Mouse (Mus musculus) heart, embryonic 14.5 days (tissue): ENCODE results near the gene Runx3. TPM values are rescaled to one million over a fixed set of nuclear protein-coding genes. Genes with fewer than 3 reads are reported as not detected.
"Not testable (repeated sequence)": the region's sequence is repeated elsewhere in the genome, so short reads cannot be mapped to it uniquely, and the experiment has no call there.

Experiments
- ATAC-seq: fragments of 200-750 bp; cut with Nextera tagmentation; 2 replicates; pipeline ENCODE4 v1.8.0; 2017; ENCODE audit warnings: low read depth, moderate TSS enrichment; ENCODE audit not compliant: insufficient number of reproducible peaks, insufficient read depth, low FRiP score
- H3K27ac ChIP-seq, 2 experiments: fragments of 200-500 bp in 1 of 2; fragments of 300-500 bp in 1 of 2; sonication (generic) in 1 of 2; replicated peaks in 1 of 2; 2 replicates each; pipeline ENCODE4 v1.5.1; 2012 to 2014; ENCODE audit warnings: low read depth in 2 of 2, low read length in 2 of 2, control low read depth in 1 of 2, mild to moderate bottlenecking in 1 of 2, mixed read lengths in 1 of 2; ENCODE audit not compliant: control insufficient read depth in 1 of 2, insufficient read depth in 1 of 2
- H3K27me3 ChIP-seq: fragments of 300-500 bp; sonication (generic); 2 replicates; pipeline ENCODE4 v1.6.1; 2014; ENCODE audit warnings: mild to moderate bottlenecking, low read length, control low read depth; ENCODE audit not compliant: control insufficient read depth, insufficient read depth
- H3K36me3 ChIP-seq: fragments of 300-500 bp; sonication (generic); 2 replicates; pipeline ENCODE4 v1.6.1; 2014; ENCODE audit warnings: mild to moderate bottlenecking, control low read depth, low read length, mixed read lengths; ENCODE audit not compliant: control insufficient read depth, insufficient read depth
- H3K4me1 ChIP-seq, 2 experiments: fragments of 200-500 bp in 1 of 2; fragments of 300-500 bp in 1 of 2; sonication (generic) in 1 of 2; 2 replicates each; pipeline ENCODE4 v1.6.1; 2012 to 2014; ENCODE audit warnings: low read length in 2 of 2, control low read depth in 1 of 2, mixed read lengths in 1 of 2; ENCODE audit not compliant: control insufficient read depth in 2 of 2, insufficient read depth in 2 of 2
- H3K4me2 ChIP-seq: fragments of 300-500 bp; sonication (generic); 2 replicates; pipeline ENCODE4 v1.6.1; 2014; ENCODE audit warnings: mild to moderate bottlenecking, low read length
- H3K4me3 ChIP-seq, 2 experiments: fragments of 200-500 bp in 1 of 2; fragments of 300-500 bp in 1 of 2; sonication (generic) in 1 of 2; 2 replicates each; pipeline ENCODE4 v1.5.1; 2012 to 2014; ENCODE audit warnings: low read length in 2 of 2, mild to moderate bottlenecking in 2 of 2, control low read depth in 1 of 2, low read depth in 1 of 2, moderate library complexity in 1 of 2; ENCODE audit not compliant: control insufficient read depth in 1 of 2, insufficient read depth in 1 of 2
- H3K9ac ChIP-seq: fragments of 300-500 bp; sonication (generic); 2 replicates; pipeline ENCODE4 v1.6.1; 2014; ENCODE audit warnings: mild to moderate bottlenecking, low read length
- H3K9me3 ChIP-seq: fragments of 300-500 bp; sonication (generic); 2 replicates; pipeline ENCODE4 v1.6.1; 2016; ENCODE audit warnings: low read length, control low read depth; ENCODE audit not compliant: control insufficient read depth
- WGBS: fragments of 180-500 bp; shearing (Covaris S2); extraction: QIAGEN DNeasy Blood & Tissue Kit; methylation state at CpG from one replicate; pipeline ENCODE4 v1.1.7; 2014; 5-methylcytosine and 5-hydroxymethylcytosine counted together
- polyA plus RNA-seq: library from polyadenylated mRNA; unstranded; fragments of >200 nt; fragmentation: Nextera tagmentation; extraction: Ambion mirVana; gene quantifications from 2 replicates; pipeline ENCODE4 v1.2.1, GENCODE M21; 2014

Runx3 gene
- polyA plus RNA-seq, 1 experiment from 2014 or later: 0.09 TPM

GRCm38 (mm10) chr4:135177568-135177967, 57.1 kb downstream of the Runx3 start:
- Histone ChIP-seq H3K4me2 (no peak overlapping the region), H3K27me3 (peaks cover 55% of the 10 kb centered on the region), H3K9ac (no peak overlapping the region), H3K36me3 (no peaks in the 10 kb centered on the region), H3K4me1 (peaks cover 3 to 13% of the 10 kb centered on the region in 2 experiments; a peak in 3 of 4 replicates), H3K9me3 (no peaks in the 10 kb centered on the region), H3K4me3 (no peak overlapping the region), H3K27ac (no peak overlapping the region)
- ATAC-seq: no peak

DNA sequence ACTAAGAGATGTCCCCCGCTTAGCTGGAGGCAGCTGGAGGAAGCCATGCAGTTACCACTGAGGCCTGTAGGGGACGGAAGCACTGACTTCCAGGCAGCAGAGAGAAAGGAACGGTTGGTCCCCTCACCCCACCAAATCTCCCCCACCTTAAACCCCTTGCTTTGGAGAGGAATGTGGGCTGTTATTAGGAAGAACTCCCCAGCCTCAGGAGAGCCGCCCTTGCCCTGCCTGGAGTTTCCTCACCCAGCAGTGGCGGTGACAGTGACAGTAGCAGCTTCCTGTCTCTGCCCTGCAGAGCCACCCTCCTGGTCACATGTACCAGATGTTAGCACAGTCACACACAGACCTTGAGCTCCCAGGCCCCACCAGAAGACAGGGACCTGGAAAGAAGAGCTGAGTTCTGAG, 58.6 kb downstream of the Runx3 start:
- H3K27ac ChIP-seq: no peak overlapping the region
- 29% methylated on average over 5 of the region's 5 CpGs for WGBS
- no peak overlapping the region for H3K9ac ChIP-seq
- H3K27me3 ChIP-seq: peaks cover 44% of the 10 kb centered on the region
- ATAC-seq: no peak
- H3K36me3 ChIP-seq: no peaks in the 10 kb centered on the region
- H3K4me2 ChIP-seq: no peak overlapping the region
- H3K4me3 ChIP-seq: no peak overlapping the region
- no peaks in the 10 kb centered on the region for H3K9me3 ChIP-seq
- peaks cover 3 to 13% of the 10 kb centered on the region in 2 experiments; a peak in 3 of 4 replicates for H3K4me1 ChIP-seq

DNA sequence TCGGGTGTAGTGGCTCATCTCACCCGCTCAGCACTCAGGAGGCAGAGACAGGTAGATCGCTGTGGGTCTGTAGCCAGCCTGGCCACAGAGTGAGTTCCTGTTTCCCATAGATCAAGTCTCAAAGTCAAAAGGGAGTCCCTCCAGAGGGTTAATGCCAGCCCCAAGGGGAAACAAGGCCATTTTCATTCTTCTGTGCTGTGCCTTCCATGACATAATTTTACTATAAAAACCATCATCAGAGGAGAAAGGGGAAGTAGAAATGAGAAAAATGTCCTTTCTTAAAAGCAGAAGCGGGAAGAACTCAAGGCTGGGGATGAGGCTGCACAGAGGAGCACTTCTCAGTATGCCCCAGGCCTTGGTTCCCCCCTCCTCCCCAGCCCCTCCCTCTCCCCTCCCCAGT, 61.4 kb downstream of the Runx3 start:
- WGBS: 82% methylated on average over 4 of the region's 4 CpGs
- Histone ChIP-seq H3K4me3 (no peak overlapping the region), H3K4me1 (peaks cover 0 to 2% of the 10 kb centered on the region in 2 experiments; a peak in 3 of 4 replicates), H3K36me3 (no peaks in the 10 kb centered on the region), H3K4me2 (no peak overlapping the region), H3K9me3 (no peaks in the 10 kb centered on the region), H3K27me3 (peaks cover 21% of the 10 kb centered on the region), H3K27ac (no peak overlapping the region), H3K9ac (no peak overlapping the region)
- no peak for ATAC-seq

- not testable (repeated sequence) for H3K4me2 ChIP-seq, H3K27me3 ChIP-seq, H3K9me3 ChIP-seq, H3K4me3 ChIP-seq, ATAC-seq, H3K36me3 ChIP-seq, H3K4me1 ChIP-seq, H3K27ac ChIP-seq, H3K9ac ChIP-seq
- WGBS: 99% methylated on average over 6 of the region's 13 CpGs
Observed at GRCm38 (mm10) chr4:135184277-135184676, 63.8 kb downstream of the Runx3 start.

DNA sequence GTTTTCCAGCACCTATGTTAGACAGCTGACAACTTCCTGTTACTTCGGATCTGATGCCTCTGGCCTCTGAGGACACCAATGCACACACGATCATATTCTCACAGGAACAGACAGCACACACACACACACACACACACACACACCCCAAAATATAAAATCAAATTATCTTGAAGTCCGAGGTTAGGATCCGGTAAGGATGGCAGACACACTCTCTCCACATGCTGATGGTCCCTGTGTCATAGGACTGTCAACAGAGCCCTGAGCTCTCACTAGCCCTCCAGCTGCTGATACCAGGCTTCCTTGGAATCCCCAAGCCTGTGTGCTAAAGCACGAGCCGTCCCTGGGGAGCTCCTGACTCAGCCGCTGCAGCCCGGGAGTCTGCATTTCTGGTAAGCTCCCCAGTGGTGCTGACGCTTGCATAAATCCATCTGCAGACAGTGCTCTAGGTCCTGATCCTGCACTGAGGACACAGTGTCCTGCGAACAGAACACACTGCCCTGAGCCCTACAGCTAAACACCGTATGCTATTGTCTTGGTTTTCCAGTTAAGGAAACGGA, 69.1 kb downstream of the Runx3 start:
- WGBS: 71% methylated on average over 12 of the region's 12 CpGs

GRCm38 (mm10) chr4:135190364-135190763, 69.9 kb downstream of the Runx3 start:
- H3K9ac ChIP-seq: no peak overlapping the region
- no peaks in the 10 kb centered on the region for H3K27me3 ChIP-seq
- H3K9me3 ChIP-seq: peaks cover 6% of the 10 kb centered on the region; the same call in 1 of the 2 replicates
- 93% methylated on average over 1 of the region's 1 CpGs for WGBS
- H3K27ac ChIP-seq: no peak overlapping the region
- no peak for ATAC-seq
- H3K4me3 ChIP-seq: no peak overlapping the region
- no peaks in the 10 kb centered on the region for H3K4me1 ChIP-seq
- H3K36me3 ChIP-seq: no peaks in the 10 kb centered on the region
- no peak overlapping the region for H3K4me2 ChIP-seq

More for the DNA sequence above, 69.1 kb downstream of the Runx3 start:
- H3K36me3 ChIP-seq: no peaks in the 10 kb centered on the region
- H3K9me3 ChIP-seq: no peaks in the 10 kb centered on the region
- no peaks in the 10 kb centered on the region for H3K4me1 ChIP-seq
- H3K4me3 ChIP-seq: no peak overlapping the region
- H3K4me2 ChIP-seq: no peak overlapping the region
- no peak for ATAC-seq
- no peak overlapping the region for H3K27ac ChIP-seq
- H3K9ac ChIP-seq: no peak overlapping the region
- H3K27me3 ChIP-seq: no peaks in the 10 kb centered on the region

- Histone ChIP-seq H3K9me3 (peaks cover 12% of the 10 kb centered on the region; the same call in 1 of the 2 replicates), H3K9ac (no peak overlapping the region), H3K36me3 (no peaks in the 10 kb centered on the region), H3K4me1 (no peaks in the 10 kb centered on the region), H3K27ac (no peak overlapping the region), H3K27me3 (no peaks in the 10 kb centered on the region; the same call in 1 of the 2 replicates), H3K4me2 (no peak overlapping the region), H3K4me3 (no peak overlapping the region)
- ATAC-seq: no peak
- WGBS: 41% methylated on average over 1 of the region's 1 CpGs
Observed at GRCm38 (mm10) chr4:135191185-135191584, 70.7 kb downstream of the Runx3 start.

DNA sequence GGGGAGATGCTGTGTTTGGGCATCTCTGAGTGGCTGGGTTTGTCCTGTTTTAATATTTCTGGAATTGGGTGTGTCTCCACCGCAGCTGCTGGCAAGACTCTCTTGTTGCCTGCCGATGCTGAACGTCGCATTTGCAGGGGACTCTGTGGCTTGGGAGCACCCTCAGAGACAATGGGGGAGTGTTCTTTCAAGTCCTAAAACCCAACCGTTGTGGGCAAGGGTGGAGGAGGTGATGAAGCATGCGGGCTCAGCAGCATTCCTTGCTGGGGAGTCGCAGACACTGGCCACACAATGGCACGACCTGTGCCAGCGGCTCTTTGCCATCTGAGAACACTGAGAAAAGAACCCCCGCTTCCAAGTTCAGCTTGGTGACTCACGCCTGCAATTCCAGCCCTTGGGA, 71.2 kb downstream of the Runx3 start:
- no peak overlapping the region for H3K4me3 ChIP-seq
- no peaks in the 10 kb centered on the region; the same call in 1 of the 2 replicates for H3K27me3 ChIP-seq
- WGBS: 75% methylated on average over 11 of the region's 11 CpGs
- no peaks in the 10 kb centered on the region for H3K36me3 ChIP-seq
- peaks cover 12% of the 10 kb centered on the region; the same call in 1 of the 2 replicates for H3K9me3 ChIP-seq
- ATAC-seq: no peak
- no peaks in the 10 kb centered on the region for H3K4me1 ChIP-seq
- H3K27ac ChIP-seq: no peak overlapping the region
- no peak overlapping the region for H3K9ac ChIP-seq
- H3K4me2 ChIP-seq: no peak overlapping the region
